Mouse (Mus musculus) MN1 (cell line): Measurements from ENCODE around the gene Hdac10.

Source experiments
- DNase-seq: peaks from one replicate; pipeline ENCODE4 v3.0.0-alpha.2; 2016; ENCODE audit warnings: low spot score

Gene Hdac10

GRCm38 (mm10) chr15:89074613-89075477 lies 53.7 kb downstream of the Hdac10 start, which contains the start of gene Trabd:
TSS of gene Trabd (plus strand) at chr15:89075124.
- DNase-seq = peak; percentile 51

GRCm38 (mm10) chr15:89073993-89074603 lies 54.4 kb downstream of the Hdac10 start:
- DNase-seq = peak; percentile 57
